Mouse (Mus musculus): ENCODE measurements around the gene Pwwp2b. TPM values are rescaled to one million over a fixed set of nuclear protein-coding genes. Genes with fewer than 3 reads are reported as not detected.

Gene Pwwp2b
- polyA plus RNA-seq, 1 experiment from 2014 or later, result 4.2 TPM

DNA sequence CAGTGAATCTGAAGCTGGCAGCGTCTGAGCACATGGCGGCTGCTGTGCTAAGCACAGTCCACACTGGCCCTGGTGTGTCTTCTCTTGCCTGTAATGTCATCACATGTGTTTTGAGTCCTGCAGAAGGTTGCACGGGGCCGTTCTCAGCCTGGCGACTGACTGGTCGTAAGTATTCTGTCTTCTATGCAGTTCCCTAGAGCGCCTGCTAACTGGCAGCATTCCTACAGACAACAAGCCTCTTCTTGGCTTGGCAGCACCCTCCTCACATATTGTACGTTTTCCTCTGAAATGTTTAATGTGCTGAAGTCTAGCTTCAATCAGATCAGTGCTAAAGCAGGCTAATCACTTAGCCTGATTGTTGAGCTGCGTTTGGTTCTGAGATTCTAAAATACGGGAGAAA lies 27.3 kb downstream of the Pwwp2b start:
- Histone ChIP-seq H3K27ac (ENCODE audit: low read depth, low read length) (no peak overlapping the region), H3K4me2 (ENCODE audit: low read depth, low read length, severe bottlenecking) (no peak overlapping the region), H3K36me3 (ENCODE audit: control insufficient read depth, insufficient read depth, low read length) (no peaks in the 10 kb centered on the region), H3K4me3 (ENCODE audit: low read depth, low read length) (no peak overlapping the region), H3K27me3 (ENCODE audit: control insufficient read depth, insufficient read depth, low read length) (no peaks in the 10 kb centered on the region), H3K9me3 (ENCODE audit: control insufficient read depth, low read length) (no peaks in the 10 kb centered on the region), H3K9ac (ENCODE audit: low read length) (no peak overlapping the region), H3K4me1 (replicated peaks; ENCODE audit: control insufficient read depth, insufficient read depth, low read length) (no peaks in the 10 kb centered on the region)
- no peak for DNase-seq (ENCODE audit: low spot score)
- WGBS, result 80% methylated on average over 10 of the region's 10 CpGs
- ATAC-seq (replicated peaks; ENCODE audit: low FRiP score), result no peak

DNA sequence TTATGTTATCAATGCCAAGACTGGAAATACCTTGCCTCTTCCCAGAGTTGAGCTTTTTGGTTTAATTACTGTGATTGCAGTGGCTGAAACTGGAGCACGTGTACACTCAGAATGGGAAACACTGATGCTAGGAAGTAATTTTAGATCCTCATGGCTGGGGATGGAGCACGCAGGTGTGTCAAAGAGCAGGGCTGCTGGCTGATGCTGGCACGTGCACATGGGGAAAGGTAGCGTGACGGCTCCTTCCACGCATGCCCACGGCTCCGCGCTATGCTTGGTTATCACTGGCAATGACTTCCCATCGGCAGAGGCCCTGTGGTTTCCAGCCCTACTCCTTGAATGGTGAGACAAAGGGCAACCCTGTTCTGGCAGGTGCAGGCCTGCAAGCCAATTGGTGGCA lies 27.9 kb downstream of the Pwwp2b start:
- H3K4me3 ChIP-seq (ENCODE audit: low read depth, low read length), result no peak overlapping the region
- H3K36me3 ChIP-seq (ENCODE audit: control insufficient read depth, insufficient read depth, low read length), result no peaks in the 10 kb centered on the region
- ATAC-seq (replicated peaks; ENCODE audit: low FRiP score) (no peak), DNase-seq (ENCODE audit: low spot score) (no peak)
- H3K9me3 ChIP-seq (ENCODE audit: control insufficient read depth, low read length), result no peaks in the 10 kb centered on the region
- no peak overlapping the region for H3K9ac ChIP-seq (ENCODE audit: low read length)
- H3K4me1 ChIP-seq (replicated peaks; ENCODE audit: control insufficient read depth, insufficient read depth, low read length), result no peaks in the 10 kb centered on the region
- H3K27ac ChIP-seq (ENCODE audit: low read depth, low read length), result no peak overlapping the region
- H3K27me3 ChIP-seq (ENCODE audit: control insufficient read depth, insufficient read depth, low read length), result no peaks in the 10 kb centered on the region
- 93% methylated on average over 10 of the region's 10 CpGs for WGBS
- H3K4me2 ChIP-seq (ENCODE audit: low read depth, low read length, severe bottlenecking), result no peak overlapping the region

DNA sequence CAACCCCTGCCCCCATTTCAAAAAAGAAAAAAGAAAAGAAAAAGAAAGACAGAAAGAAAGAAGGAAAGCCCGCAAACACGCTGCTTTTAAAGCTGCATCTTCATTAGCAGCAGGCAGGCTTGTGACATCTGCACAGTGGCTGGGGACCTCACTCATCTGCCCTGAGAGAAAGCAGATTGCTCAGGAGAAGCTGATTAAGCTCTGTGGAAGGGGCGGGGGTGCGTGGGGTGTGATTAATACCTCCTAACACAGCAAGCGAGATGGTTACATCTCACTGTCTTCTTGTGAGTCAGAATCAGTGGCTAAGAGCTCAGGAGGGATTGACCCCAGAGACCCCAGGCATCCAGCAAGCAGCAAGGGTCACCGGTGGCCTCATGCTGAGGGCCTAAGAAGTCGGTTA lies 29.3 kb downstream of the Pwwp2b start:
- no peak overlapping the region for H3K27ac ChIP-seq (ENCODE audit: low read depth, low read length)
- no peak overlapping the region for H3K4me3 ChIP-seq (ENCODE audit: low read depth, low read length)
- no peaks in the 10 kb centered on the region for H3K36me3 ChIP-seq (ENCODE audit: control insufficient read depth, insufficient read depth, low read length)
- 84% methylated on average over 7 of the region's 7 CpGs for WGBS
- no peaks in the 10 kb centered on the region for H3K9me3 ChIP-seq (ENCODE audit: control insufficient read depth, low read length)
- ATAC-seq (replicated peaks; ENCODE audit: low FRiP score) (no peak), DNase-seq (ENCODE audit: low spot score) (no peak)
- no peak overlapping the region for H3K9ac ChIP-seq (ENCODE audit: low read length)
- H3K27me3 ChIP-seq (ENCODE audit: control insufficient read depth, insufficient read depth, low read length), result no peaks in the 10 kb centered on the region
- no peak overlapping the region for H3K4me2 ChIP-seq (ENCODE audit: low read depth, low read length, severe bottlenecking)
- H3K4me1 ChIP-seq (replicated peaks; ENCODE audit: control insufficient read depth, insufficient read depth, low read length), result no peaks in the 10 kb centered on the region

DNA sequence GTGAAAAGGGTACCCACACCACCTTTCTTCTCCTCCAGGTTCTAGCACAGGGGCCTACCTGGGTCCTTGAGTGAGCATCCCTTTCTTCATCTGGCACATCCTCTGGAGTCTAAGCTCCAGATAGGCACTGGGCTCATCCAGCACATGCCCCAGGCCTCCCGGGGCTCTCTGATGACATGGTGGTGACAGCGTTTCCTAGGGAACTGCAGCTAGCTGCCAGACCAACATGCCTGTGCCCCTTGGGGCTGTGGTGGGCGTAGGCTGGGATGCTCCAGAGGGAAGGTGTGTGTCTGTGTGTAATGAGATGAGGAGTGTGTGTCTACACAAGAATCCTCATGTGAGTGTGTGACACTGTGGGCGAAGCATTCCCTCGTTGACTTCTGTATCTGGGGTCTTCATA lies 31.3 kb downstream of the Pwwp2b start:
- H3K9me3 ChIP-seq (ENCODE audit: control insufficient read depth, low read length), result no peaks in the 10 kb centered on the region
- no peak for DNase-seq (ENCODE audit: low spot score)
- no peak overlapping the region for H3K9ac ChIP-seq (ENCODE audit: low read length)
- H3K4me2 ChIP-seq (ENCODE audit: low read depth, low read length, severe bottlenecking), result no peak overlapping the region
- H3K4me3 ChIP-seq (ENCODE audit: low read depth, low read length), result no peak overlapping the region
- H3K27ac ChIP-seq (ENCODE audit: low read depth, low read length), result no peak overlapping the region
- H3K36me3 ChIP-seq (ENCODE audit: control insufficient read depth, insufficient read depth, low read length), result no peaks in the 10 kb centered on the region
- H3K4me1 ChIP-seq (replicated peaks; ENCODE audit: control insufficient read depth, insufficient read depth, low read length), result no peaks in the 10 kb centered on the region
- ATAC-seq (replicated peaks; ENCODE audit: low FRiP score), result no peak
- WGBS, result 81% methylated on average over 5 of the region's 5 CpGs
- no peaks in the 10 kb centered on the region for H3K27me3 ChIP-seq (ENCODE audit: control insufficient read depth, insufficient read depth, low read length)

DNA sequence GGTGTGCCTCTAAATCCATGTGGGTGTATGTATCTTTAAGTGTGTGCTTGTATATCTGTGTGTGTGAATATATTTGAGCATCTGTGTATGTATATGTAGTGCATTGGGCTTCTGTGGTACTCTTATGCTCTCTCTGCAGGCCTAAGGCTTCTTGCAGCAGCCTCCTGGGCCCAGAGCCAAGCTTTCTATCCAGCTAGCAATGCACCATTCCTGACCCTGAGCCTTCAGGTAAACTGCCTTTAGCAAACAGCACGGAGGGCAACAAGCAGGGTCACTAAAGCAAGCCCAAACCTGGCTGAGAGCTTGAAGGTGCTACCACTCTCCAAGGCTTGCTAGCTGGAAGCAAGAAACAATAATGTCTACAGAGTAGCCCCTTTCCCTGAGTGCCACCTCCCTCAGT lies 31.8 kb downstream of the Pwwp2b start:
- H3K4me1 ChIP-seq (replicated peaks; ENCODE audit: control insufficient read depth, insufficient read depth, low read length), result no peaks in the 10 kb centered on the region
- no peak overlapping the region for H3K4me3 ChIP-seq (ENCODE audit: low read depth, low read length)
- H3K27me3 ChIP-seq (ENCODE audit: control insufficient read depth, insufficient read depth, low read length), result no peaks in the 10 kb centered on the region
- H3K27ac ChIP-seq (ENCODE audit: low read depth, low read length), result no peak overlapping the region
- ATAC-seq (replicated peaks; ENCODE audit: low FRiP score) (no peak), DNase-seq (ENCODE audit: low spot score) (no peak)
- H3K9ac ChIP-seq (ENCODE audit: low read length), result no peak overlapping the region
- 82% methylated on average over 1 of the region's 1 CpGs for WGBS
- H3K36me3 ChIP-seq (ENCODE audit: control insufficient read depth, insufficient read depth, low read length), result no peaks in the 10 kb centered on the region
- no peaks in the 10 kb centered on the region for H3K9me3 ChIP-seq (ENCODE audit: control insufficient read depth, low read length)
- no peak overlapping the region for H3K4me2 ChIP-seq (ENCODE audit: low read depth, low read length, severe bottlenecking)

DNA sequence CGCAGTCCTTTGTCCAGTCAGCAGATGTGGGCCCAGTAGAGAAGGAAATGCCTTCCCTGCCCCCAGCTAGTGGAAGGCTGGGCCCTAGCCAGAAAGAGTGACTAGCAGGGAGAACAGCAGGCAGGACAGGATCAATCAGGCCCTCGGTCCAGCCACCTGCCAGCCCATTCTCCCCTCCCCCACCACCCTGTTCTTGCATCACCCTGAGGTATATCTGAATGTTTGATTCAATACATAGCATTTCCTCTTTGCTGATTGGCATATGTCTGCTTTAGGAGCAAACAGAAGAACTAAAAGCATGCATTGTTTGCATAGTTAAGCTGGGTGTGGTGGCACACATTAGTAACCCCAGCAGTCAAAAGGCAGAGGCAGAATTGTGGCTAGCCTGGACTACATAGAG lies 32.9 kb downstream of the Pwwp2b start:
- H3K36me3 ChIP-seq (ENCODE audit: control insufficient read depth, insufficient read depth, low read length), result no peaks in the 10 kb centered on the region
- no peak overlapping the region for H3K4me2 ChIP-seq (ENCODE audit: low read depth, low read length, severe bottlenecking)
- ATAC-seq (replicated peaks; ENCODE audit: low FRiP score) (no peak), DNase-seq (ENCODE audit: low spot score) (no peak)
- H3K27ac ChIP-seq (ENCODE audit: low read depth, low read length), result no peak overlapping the region
- no peaks in the 10 kb centered on the region for H3K4me1 ChIP-seq (replicated peaks; ENCODE audit: control insufficient read depth, insufficient read depth, low read length)
- H3K9me3 ChIP-seq (ENCODE audit: control insufficient read depth, low read length), result no peaks in the 10 kb centered on the region
- no peak overlapping the region for H3K9ac ChIP-seq (ENCODE audit: low read length)
- no peak overlapping the region for H3K4me3 ChIP-seq (ENCODE audit: low read depth, low read length)
- 25% methylated on average over 2 of the region's 2 CpGs for whole genome bisulfite sequencing
- no peaks in the 10 kb centered on the region for H3K27me3 ChIP-seq (ENCODE audit: control insufficient read depth, insufficient read depth, low read length)

DNA sequence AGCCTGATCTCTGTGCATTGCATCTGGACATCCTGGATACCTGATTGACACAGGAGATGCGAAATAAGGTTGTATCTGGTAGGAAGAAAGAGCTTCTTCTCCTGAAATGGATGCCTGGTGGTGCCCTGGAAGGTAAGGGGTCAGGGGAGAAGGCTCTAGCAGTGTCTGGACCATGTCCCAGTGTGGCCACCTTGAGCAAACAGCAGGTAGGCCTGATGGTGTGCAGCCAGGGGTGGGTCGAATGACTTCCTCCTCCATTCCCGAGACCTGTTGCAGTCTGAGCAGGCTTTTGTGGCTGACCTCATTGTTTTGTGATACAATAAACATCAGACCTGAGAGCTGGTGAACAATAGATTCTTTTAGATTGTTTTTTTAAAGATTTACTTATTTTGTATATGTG lies 33.8 kb downstream of the Pwwp2b start:
- ATAC-seq (replicated peaks; ENCODE audit: low FRiP score), result no peak

DNA sequence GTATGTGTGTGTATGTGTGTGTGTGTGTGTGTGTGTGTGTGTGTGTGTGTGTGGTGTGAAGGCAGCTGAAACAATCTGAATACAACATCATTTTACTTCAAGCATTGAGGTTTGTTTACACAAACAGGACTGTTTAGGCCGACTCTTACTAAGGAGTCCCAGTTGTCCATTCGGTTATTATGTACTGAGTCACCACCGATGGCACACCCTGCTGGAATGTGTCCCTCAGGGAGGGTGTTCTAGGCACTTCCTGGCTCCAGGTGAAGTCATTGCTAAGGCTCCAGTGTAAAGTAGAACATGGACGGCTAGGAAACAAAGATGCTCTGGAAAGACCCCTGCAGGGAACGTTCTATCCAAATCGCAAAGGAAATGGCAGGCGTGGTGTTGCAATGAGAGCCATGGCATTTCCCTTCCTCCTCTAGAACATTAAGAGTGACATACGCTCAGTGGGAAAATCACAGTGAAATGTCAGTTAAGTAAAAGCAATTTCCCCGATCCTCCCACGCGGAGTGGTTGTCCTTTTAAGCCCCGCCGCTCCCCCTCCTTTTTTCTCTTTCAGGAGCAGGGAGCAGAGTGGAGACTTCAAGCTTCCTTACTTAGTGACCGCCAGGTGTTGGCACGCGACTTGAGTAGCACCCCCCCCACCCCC lies 37.1 kb downstream of the Pwwp2b start:
- Histone ChIP-seq H3K4me1 (replicated peaks; ENCODE audit: control insufficient read depth, insufficient read depth, low read length) (no peaks in the 10 kb centered on the region), H3K36me3 (ENCODE audit: control insufficient read depth, insufficient read depth, low read length) (no peaks in the 10 kb centered on the region), H3K4me3 (ENCODE audit: low read depth, low read length) (no peak overlapping the region), H3K9ac (ENCODE audit: low read length) (no peak overlapping the region), H3K9me3 (ENCODE audit: control insufficient read depth, low read length) (no peaks in the 10 kb centered on the region), H3K27ac (ENCODE audit: low read depth, low read length) (no peak overlapping the region), H3K27me3 (ENCODE audit: control insufficient read depth, insufficient read depth, low read length) (no peaks in the 10 kb centered on the region), H3K4me2 (ENCODE audit: low read depth, low read length, severe bottlenecking) (no peak overlapping the region)
- DNase-seq (ENCODE audit: low spot score), result no peak
- ATAC-seq (replicated peaks; ENCODE audit: low FRiP score), result no peak
- 85% methylated on average over 16 of the region's 16 CpGs for WGBS

More for the DNA sequence above, 33.8 kb downstream of the Pwwp2b start:
- no peak overlapping the region for H3K27ac ChIP-seq (ENCODE audit: low read depth, low read length)
- H3K4me3 ChIP-seq (ENCODE audit: low read depth, low read length), result no peak overlapping the region
- DNase-seq (ENCODE audit: low spot score), result no peak
- H3K9ac ChIP-seq (ENCODE audit: low read length), result no peak overlapping the region
- no peaks in the 10 kb centered on the region for H3K36me3 ChIP-seq (ENCODE audit: control insufficient read depth, insufficient read depth, low read length)
- H3K4me1 ChIP-seq (replicated peaks; ENCODE audit: control insufficient read depth, insufficient read depth, low read length), result no peaks in the 10 kb centered on the region
- WGBS, result 74% methylated on average over 3 of the region's 3 CpGs
- H3K27me3 ChIP-seq (ENCODE audit: control insufficient read depth, insufficient read depth, low read length), result no peaks in the 10 kb centered on the region
- H3K9me3 ChIP-seq (ENCODE audit: control insufficient read depth, low read length), result no peaks in the 10 kb centered on the region
- H3K4me2 ChIP-seq (ENCODE audit: low read depth, low read length, severe bottlenecking), result no peak overlapping the region

DNA sequence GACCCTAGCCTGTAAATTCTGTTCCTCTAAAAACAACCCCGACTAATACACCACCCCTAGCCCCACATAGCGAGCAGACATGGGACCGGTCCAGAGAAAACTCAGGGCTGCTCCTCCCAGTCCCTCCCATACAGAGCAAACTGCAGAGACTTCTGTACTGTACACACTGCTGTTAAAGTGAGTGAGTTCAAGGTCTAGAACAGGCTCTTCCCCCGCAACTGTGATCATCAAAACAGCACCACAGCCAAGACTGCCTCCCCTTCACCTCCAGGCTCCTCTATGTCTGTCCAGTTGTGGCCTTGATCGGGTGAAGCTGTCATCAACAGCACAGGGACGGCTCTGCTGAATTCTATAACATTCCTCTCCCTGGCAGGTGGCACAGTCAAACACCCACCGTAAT lies 40.3 kb downstream of the Pwwp2b start:
- Histone ChIP-seq H3K4me2 (ENCODE audit: low read depth, low read length, severe bottlenecking) (no peak overlapping the region), H3K27ac (ENCODE audit: low read depth, low read length) (no peak overlapping the region), H3K4me3 (ENCODE audit: low read depth, low read length) (no peak overlapping the region), H3K36me3 (ENCODE audit: control insufficient read depth, insufficient read depth, low read length) (no peaks in the 10 kb centered on the region), H3K9ac (ENCODE audit: low read length) (no peak overlapping the region), H3K27me3 (ENCODE audit: control insufficient read depth, insufficient read depth, low read length) (no peaks in the 10 kb centered on the region), H3K9me3 (ENCODE audit: control insufficient read depth, low read length) (no peaks in the 10 kb centered on the region), H3K4me1 (replicated peaks; ENCODE audit: control insufficient read depth, insufficient read depth, low read length) (no peaks in the 10 kb centered on the region)
- 87% methylated on average over 7 of the region's 7 CpGs for whole genome bisulfite sequencing
- no peak for ATAC-seq (replicated peaks; ENCODE audit: low FRiP score)
- no peak for DNase-seq (ENCODE audit: low spot score)

Measured in forebrain, embryonic 11.5 days (tissue).